Mouse (Mus musculus): ENCODE measurements around the gene Ocln.
A peak's percentile ranks its signal among the peaks of the same experiment; 100 is the strongest.

Gene Ocln

GRCm38 (mm10) chr13:100552369-100553041, at the start of gene Ocln:
Gene Ocln (minus strand): TSS chr13:100552718.
- DNase-seq: peak; percentile 78 to 83

- no peak for DNase-seq
Measured at GRCm38 (mm10) chr13:100601034-100601433, 48.5 kb upstream of the Ocln start.

- peak; percentile 35 to 39 for DNase-seq
Measured at GRCm38 (mm10) chr13:100600317-100600716, 47.8 kb upstream of the Ocln start.

- no peak for DNase-seq
Measured at GRCm38 (mm10) chr13:100597284-100597683, 44.8 kb upstream of the Ocln start.

- no peak for DNase-seq
Measured at GRCm38 (mm10) chr13:100595552-100595885, 43.0 kb upstream of the Ocln start.

- DNase-seq: no peak
Measured at GRCm38 (mm10) chr13:100594838-100595551, 42.5 kb upstream of the Ocln start.

GRCm38 (mm10) chr13:100594041-100594792, 41.7 kb upstream of the Ocln start:
- peak; percentile 51 to 56 for DNase-seq

GRCm38 (mm10) chr13:100588646-100589045, 36.1 kb upstream of the Ocln start:
- no peak for DNase-seq

GRCm38 (mm10) chr13:100582144-100582543, 29.6 kb upstream of the Ocln start:
- no peak for DNase-seq

- no peak for DNase-seq
Measured at GRCm38 (mm10) chr13:100581701-100582100, 29.2 kb upstream of the Ocln start.

- no peak for DNase-seq
Measured at GRCm38 (mm10) chr13:100579951-100580350, 27.4 kb upstream of the Ocln start.

GRCm38 (mm10) chr13:100579220-100579619, 26.7 kb upstream of the Ocln start:
- no peak for DNase-seq

GRCm38 (mm10) chr13:100575950-100576349, 23.4 kb upstream of the Ocln start:
- DNase-seq: peak in 1 of 2 experiments; percentile 15

GRCm38 (mm10) chr13:100570713-100571112, 18.2 kb upstream of the Ocln start:
- DNase-seq: no peak

GRCm38 (mm10) chr13:100568359-100568758, 15.8 kb upstream of the Ocln start:
- DNase-seq: no peak

GRCm38 (mm10) chr13:100559449-100559848, 6.9 kb upstream of the Ocln start:
- DNase-seq: no peak

- peak in 1 of 2 experiments; percentile 54 for DNase-seq
Measured at GRCm38 (mm10) chr13:100557011-100557410, 4.5 kb upstream of the Ocln start.

GRCm38 (mm10) chr13:100553042-100553437, 522 bp upstream of the Ocln start:
- DNase-seq: no peak

GRCm38 (mm10) chr13:100552009-100552368, 529 bp downstream of the Ocln start:
- no peak for DNase-seq

GRCm38 (mm10) chr13:100551371-100552008, 1.0 kb downstream of the Ocln start:
- DNase-seq: peak; percentile 46 to 53

GRCm38 (mm10) chr13:100547269-100547668, 5.2 kb downstream of the Ocln start:
- no peak for DNase-seq

- no peak for DNase-seq
Measured at GRCm38 (mm10) chr13:100545510-100545909, 7.0 kb downstream of the Ocln start.

GRCm38 (mm10) chr13:100544220-100544662, 8.3 kb downstream of the Ocln start:
- no peak for DNase-seq

All from lung, postnatal 4 days (tissue).